27 mouse cellular contexts compared by ENCODE assay signal in the genomic region with DNA sequence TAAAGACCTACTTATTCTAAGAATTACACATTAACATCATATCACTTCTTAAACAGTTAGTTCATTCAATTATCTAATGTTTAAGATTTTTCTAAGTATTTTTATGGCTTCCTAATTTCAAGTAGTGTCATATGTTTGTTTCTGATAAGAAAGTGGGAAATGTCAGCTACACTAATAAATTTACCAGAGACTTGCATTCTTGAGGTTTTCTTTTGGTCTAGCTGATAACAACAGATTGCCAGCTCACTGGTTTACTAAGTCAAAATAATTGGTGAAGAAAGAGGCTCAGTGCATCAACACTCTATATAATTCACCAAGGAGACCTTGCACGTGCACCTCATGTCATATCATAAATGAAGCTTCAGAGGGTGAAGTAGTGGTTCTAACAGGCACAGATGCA. TPM values are rescaled to one million over a fixed set of nuclear protein-coding genes. Genes with fewer than 3 reads are reported as not detected.
DNase-seq lines count a peak whose midpoint lies in the region; ATAC-seq and TF ChIP-seq lines count a peak whose summit lies in the region.
"Had no signal": no experiment of that assay in that cellular context is flagged by ENCODE, and none has a peak within 500 bp of the region (broad histone marks: within the 10 kb centered on the region; RNA-seq: fewer than 3 reads in every experiment).

No protein-coding gene starts in this region.

- TF ChIP-seq RAD21 in MEL (IDR thresholded peaks at IDR 0.05; ENCODE audit: low read depth, low read length) = no peak

- no peaks in the 10 kb centered on the region for H3K27me3 ChIP-seq in MEL (ENCODE audit: control insufficient read depth in 1 of 2, insufficient read depth in 2 of 2, low read length in 2 of 2)
- H3K27me3 ChIP-seq in forebrain, postnatal 0 days (ENCODE audit: insufficient read depth, low read length) = no peaks in the 10 kb centered on the region
- no peaks in the 10 kb centered on the region for H3K27me3 ChIP-seq in hindbrain, embryonic 12.5 days
- H3K27me3 ChIP-seq in hindbrain, embryonic 16.5 days (replicated peaks; ENCODE audit: control insufficient read depth, insufficient read depth, low read length) = no peaks in the 10 kb centered on the region
- H3K27me3 ChIP-seq: forebrain, embryonic 13.5 days had no signal

- peak; percentile 93 to 95 for TF ChIP-seq EP300 in MEL (IDR thresholded peaks at IDR 0.05; ENCODE audit: low read depth in 1 of 2, low read length in 2 of 2)

- H3K27ac ChIP-seq in MEL (ENCODE audit: control insufficient read depth, low read depth, low read length) = no peak overlapping the region
- no peak overlapping the region for H3K27ac ChIP-seq in forebrain, postnatal 0 days (ENCODE audit: low read depth, low read length)
- no peak overlapping the region for H3K27ac ChIP-seq in hindbrain, embryonic 12.5 days
- H3K27ac ChIP-seq in hindbrain, embryonic 16.5 days (ENCODE audit: low read depth, low read length) = no peak overlapping the region
- H3K27ac ChIP-seq: forebrain, embryonic 10.5 days; forebrain, embryonic 13.5 days; gastrocnemius, adult 2 months; hindbrain, embryonic 10.5 days; hindbrain, embryonic 14.5 days had no signal

- no peak overlapping the region for H3K4me2 ChIP-seq in forebrain, postnatal 0 days (ENCODE audit: low read depth)
- H3K4me2 ChIP-seq in hindbrain, embryonic 12.5 days (replicated peaks) = no peak overlapping the region
- no peak overlapping the region for H3K4me2 ChIP-seq in hindbrain, embryonic 16.5 days (ENCODE audit: low read length)
- H3K4me2 ChIP-seq: forebrain, embryonic 13.5 days; heart, embryonic 11.5 days; hindbrain, embryonic 14.5 days had no signal

- H3K9ac ChIP-seq in MEL (ENCODE audit: control insufficient read depth, low read depth, low read length, poor library complexity, severe bottlenecking) = no peak overlapping the region
- H3K9ac ChIP-seq in forebrain, postnatal 0 days = no peak overlapping the region
- H3K9ac ChIP-seq in hindbrain, embryonic 12.5 days = no peak overlapping the region
- H3K9ac ChIP-seq in hindbrain, embryonic 16.5 days (ENCODE audit: low read depth, low read length) = no peak overlapping the region
- H3K9ac ChIP-seq: forebrain, embryonic 13.5 days; hindbrain, embryonic 14.5 days had no signal

- H3K4me1 ChIP-seq in MEL (ENCODE audit: control insufficient read depth in 1 of 2, insufficient read depth in 2 of 2, low read length in 2 of 2) = peaks cover 5 to 17% of the 10 kb centered on the region in 2 experiments
- no peaks in the 10 kb centered on the region for H3K4me1 ChIP-seq in forebrain, postnatal 0 days (ENCODE audit: insufficient read depth)
- no peaks in the 10 kb centered on the region for H3K4me1 ChIP-seq in hindbrain, embryonic 12.5 days
- H3K4me1 ChIP-seq in hindbrain, embryonic 16.5 days (ENCODE audit: control insufficient read depth, insufficient read depth, low read depth, low read length) = no peaks in the 10 kb centered on the region
- H3K4me1 ChIP-seq: forebrain, embryonic 10.5 days; forebrain, embryonic 13.5 days; hindbrain, embryonic 10.5 days had no signal

- no peak for TF ChIP-seq CTCF in MEL (IDR thresholded peaks at IDR 0.05 in 2 of 3, conservative IDR thresholded peaks at IDR 0.05 in 1 of 3; ENCODE audit: control insufficient read depth in 1 of 3, insufficient read depth in 1 of 3, low read depth in 2 of 3, low read length in 3 of 3, poor library complexity in 1 of 3, severe bottlenecking in 1 of 3)
- no peak for TF ChIP-seq CTCF in forebrain, postnatal 0 days (IDR thresholded peaks at IDR 0.05; ENCODE audit: low read depth)

- peaks cover 0 to 22% of the 10 kb centered on the region in 2 experiments; a peak in 2 of 4 replicates for H3K36me3 ChIP-seq in MEL (ENCODE audit: control insufficient read depth in 1 of 2, insufficient read depth in 2 of 2, low read length in 2 of 2)
- no peaks in the 10 kb centered on the region for H3K36me3 ChIP-seq in forebrain, postnatal 0 days (ENCODE audit: insufficient read depth)
- peaks cover 8% of the 10 kb centered on the region for H3K36me3 ChIP-seq in hindbrain, embryonic 12.5 days
- no peaks in the 10 kb centered on the region for H3K36me3 ChIP-seq in hindbrain, embryonic 16.5 days (ENCODE audit: control insufficient read depth, insufficient read depth, low read length)

- no peak for TF ChIP-seq POLR2A in MEL (IDR thresholded peaks at IDR 0.05; ENCODE audit: control insufficient read depth in 1 of 2, insufficient read depth in 1 of 2, low read depth in 1 of 2, low read length in 2 of 2, poor library complexity in 1 of 2)

- H3K9me3 ChIP-seq in MEL (replicated peaks; ENCODE audit: insufficient read depth, low read length) = no peaks in the 10 kb centered on the region
- H3K9me3 ChIP-seq in forebrain, postnatal 0 days (ENCODE audit: low read length) = no peaks in the 10 kb centered on the region
- H3K9me3 ChIP-seq in hindbrain, embryonic 12.5 days (replicated peaks) = peaks cover 5% of the 10 kb centered on the region
- H3K9me3 ChIP-seq in hindbrain, embryonic 16.5 days (ENCODE audit: control insufficient read depth, low read length) = peaks cover 5% of the 10 kb centered on the region; the same call in 1 of the 2 replicates

- no peaks in the 10 kb centered on the region for H3K79me2 ChIP-seq in MEL (ENCODE audit: control insufficient read depth, insufficient read depth, low read length, poor library complexity)

- DNase-seq in 416B (ENCODE audit: low read depth) (peak; percentile 76), MEL (ENCODE audit: low read depth, low spot score) (peak; percentile 75)
- DNase-seq in forebrain, postnatal 0 days = no peak
- DNase-seq: adrenal gland, adult 8-10 months; adrenal gland, postnatal 25 days; cerebellum, adult 2 months; cerebellum, adult 9-11 months; cerebellum, postnatal 36 days; gastrocnemius, adult 2 months; gastrocnemius, postnatal 14 days; kidney, adult 8-10 months had no signal

- H3K4me3 ChIP-seq in MEL (ENCODE audit: control insufficient read depth in 1 of 2, insufficient read depth in 1 of 2, low read depth in 2 of 2, low read length in 2 of 2) = no peak overlapping the region
- no peak overlapping the region for H3K4me3 ChIP-seq in forebrain, postnatal 0 days (ENCODE audit: low read depth, low read length)
- H3K4me3 ChIP-seq in hindbrain, embryonic 12.5 days = no peak overlapping the region
- H3K4me3 ChIP-seq in hindbrain, embryonic 16.5 days (ENCODE audit: low read length) = no peak overlapping the region
- H3K4me3 ChIP-seq: forebrain, embryonic 10.5 days; forebrain, embryonic 13.5 days; gastrocnemius, adult 2 months; hindbrain, embryonic 10.5 days had no signal

- peak; percentile 67 to 68; a peak in 2 of 4 replicates for ATAC-seq in hematopoietic stem cell, adult 5-6 weeks (replicated peaks in 1 of 2; ENCODE audit: insufficient read depth in 1 of 2, low FRiP score in 2 of 2, low TSS enrichment in 1 of 2, low read depth in 1 of 2, poor library complexity in 2 of 2, severe bottlenecking in 2 of 2)
- no peak for ATAC-seq in forebrain, postnatal 0 days
- no peak for ATAC-seq in hindbrain, embryonic 12.5 days (ENCODE audit: low FRiP score)
- ATAC-seq in hindbrain, embryonic 16.5 days = no peak
- ATAC-seq: activated CD4-positive, CD25-positive, alpha-beta regulatory T cell, adult 4 months; CD4-positive, CD25-positive, alpha-beta regulatory T cell, adult 4 months; forebrain, embryonic 13.5 days; forebrain, embryonic 16.5 days; intestine, postnatal 0 days had no signal

- 95% methylated on average over 1 of the region's 1 CpGs for WGBS in forebrain, postnatal 0 days
- 94% methylated on average over 1 of the region's 1 CpGs for WGBS in hindbrain, embryonic 12.5 days
- WGBS in hindbrain, embryonic 16.5 days = 100% methylated on average over 1 of the region's 1 CpGs

TF ChIP-seq in MEL, 35 proteins besides CTCF, POLR2A, EP300 and RAD21:
- peak; percentile 36; the same call in 1 of the 2 replicates for TF ChIP-seq MYC (IDR thresholded peaks at IDR 0.05; ENCODE audit: low read depth, low read length)
- peak; percentile 97 for TF ChIP-seq GATA1 (IDR thresholded peaks at IDR 0.05; ENCODE audit: low read depth, low read length)
- TF ChIP-seq MAFK (IDR thresholded peaks at IDR 0.05; ENCODE audit: borderline replicate concordance, low read depth, low read length) = peak; percentile 91
- peak; percentile 86 for TF ChIP-seq MXI1 (IDR thresholded peaks at IDR 0.05; ENCODE audit: low read depth, low read length)
- no peak for TF ChIP-seq POLR2AphosphoS5 (IDR thresholded peaks at IDR 0.05; ENCODE audit: borderline replicate concordance, low read depth, low read length)
- TF ChIP-seq SMC3 (IDR thresholded peaks at IDR 0.05; ENCODE audit: low read depth, low read length) = 0 out of 2 replicates have a peak, but pooled peaks have one; percentile 11
- peak; percentile 95 for TF ChIP-seq ETS1 (IDR thresholded peaks at IDR 0.05; ENCODE audit: low read depth, low read length)
- peak; percentile 83 for TF ChIP-seq TAL1 (IDR thresholded peaks at IDR 0.05; ENCODE audit: low read length)
- peak; percentile 100 for TF ChIP-seq RCOR1 (IDR thresholded peaks at IDR 0.05; ENCODE audit: low read depth, low read length)
- peak; percentile 66 for TF ChIP-seq SIN3A (IDR thresholded peaks at IDR 0.05; ENCODE audit: low read length)
- TF ChIP-seq MYB (IDR thresholded peaks at IDR 0.05; ENCODE audit: low read depth, low read length) = peak; percentile 36; the same call in 1 of the 2 replicates
- no peak for TF ChIP-seq ZC3H11A (IDR thresholded peaks at IDR 0.05; ENCODE audit: low read depth, low read length)
- no peak for TF ChIP-seq USF1 (IDR thresholded peaks at IDR 0.05; ENCODE audit: low read depth, low read length)
- TF ChIP-seq TCF12 (IDR thresholded peaks at IDR 0.05; ENCODE audit: low read depth, low read length) = peak; percentile 97
- TF ChIP-seq E2F4 (IDR thresholded peaks at IDR 0.05; ENCODE audit: borderline replicate concordance, low read depth, low read length) = no peak
- TF ChIP-seq BHLHE40 (IDR thresholded peaks at IDR 0.05; ENCODE audit: borderline replicate concordance, low read depth, low read length) = peak; percentile 89

RNA-seq across cellular contexts. Expression of a gene that starts 42.4 kb away (rescaled TPM):
- not detected in 2 replicates for total RNA-seq in MEL (2012; rRNA removed)
- under 1 TPM in 1 of 2 experiments, not detected in 1; 0.04 TPM for polyA plus RNA-seq in MEL (2012; ENCODE audit: insufficient read depth in 1 of 2, insufficient read length in 2 of 2, low read depth in 1 of 2, low replicate concordance in 2 of 2, missing spikeins in 1 of 2)
- total RNA-seq in hematopoietic stem cell, adult 5-6 weeks (2017) = 16.5 and 30.3 TPM in 2 replicates
- total RNA-seq in forebrain, postnatal 0 days (2014; rRNA removed) = not detected in 2 replicates
- not detected in 2 replicates for polyA plus RNA-seq in forebrain, postnatal 0 days (2015; fragmentation: Nextera tagmentation; extraction: Ambion mirVana)
- polyA plus RNA-seq in hindbrain, embryonic 12.5 days (2016; fragmentation: Nextera tagmentation; extraction: Ambion mirVana) = 0.23 TPM in 1 of 2 replicates, not detected in the other
- 0.09 TPM in 1 of 2 replicates, not detected in the other for polyA plus RNA-seq in hindbrain, embryonic 16.5 days (2015; fragmentation: Nextera tagmentation; extraction: Ambion mirVana)
- total RNA-seq: adrenal gland, postnatal 25 days; gastrocnemius, adult 2 months; gastrocnemius, postnatal 14 days; heart, adult 8-10 months; heart, postnatal 25 days had no signal
- polyA plus RNA-seq: cerebellum, adult 2 months; embryonic facial prominence, embryonic 11.5 days; forebrain, embryonic 10.5 days; forebrain, embryonic 13.5 days; forebrain, embryonic 16.5 days; heart, embryonic 11.5 days; heart, postnatal 0 days; hindbrain, embryonic 14.5 days had no signal

Comparison
In these comparisons a context has a peak if more than half of its experiments do, and no peak if none do; other contexts are left out.
1. ATAC-seq: peak in hematopoietic stem cell, adult 5-6 weeks (2 of 2); none in forebrain, postnatal 0 days (single experiment), hindbrain, embryonic 12.5 days (single experiment) and hindbrain, embryonic 16.5 days (single experiment).